Mouse (Mus musculus) heart, postnatal 0 days (tissue): ENCODE data around the gene Fam53a. TPM values are rescaled to one million over a fixed set of nuclear protein-coding genes. Genes with fewer than 3 reads are reported as not detected.

ENCODE experiments used
- ATAC-seq: fragments of 200-750 bp; cut with Nextera tagmentation; 2 replicates; pipeline ENCODE4 v1.8.0; 2017; ENCODE audit warnings: low read depth, moderate number of reproducible peaks, moderate library complexity; ENCODE audit not compliant: insufficient read depth
- DNase-seq: peaks from one replicate; pipeline ENCODE4 v3.0.0-alpha.2; 2016; ENCODE audit warnings: low spot score
- H3K27ac ChIP-seq: fragments of 300-500 bp; sonication (generic); 2 replicates; pipeline ENCODE4 v1.5.1; 2014; ENCODE audit warnings: low read depth, mild to moderate bottlenecking
- H3K27me3 ChIP-seq: fragments of 300-500 bp; sonication (generic); 2 replicates; pipeline ENCODE4 v1.6.1; 2014; ENCODE audit warnings: low read length, mixed read lengths; ENCODE audit not compliant: control insufficient read depth, insufficient read depth
- H3K36me3 ChIP-seq: fragments of 300-500 bp; sonication (generic); replicated peaks from 2 replicates; pipeline ENCODE4 v1.6.1; 2014; ENCODE audit warnings: low read length, mixed read lengths; ENCODE audit not compliant: control insufficient read depth, insufficient read depth
- H3K4me1 ChIP-seq: fragments of 300-500 bp; sonication (generic); 2 replicates; pipeline ENCODE4 v1.6.1; 2014; ENCODE audit warnings: antibody characterized with exemption; ENCODE audit not compliant: control insufficient read depth, insufficient read depth
- H3K4me2 ChIP-seq: fragments of 300-500 bp; sonication (generic); 2 replicates; pipeline ENCODE4 v1.6.1; 2014; ENCODE audit warnings: low read depth, mild to moderate bottlenecking, low read length, moderate library complexity
- H3K4me3 ChIP-seq: fragments of 300-500 bp; sonication (generic); 2 replicates; pipeline ENCODE4 v1.5.1; 2014; ENCODE audit warnings: low read depth, low read length
- H3K9ac ChIP-seq: fragments of 300-500 bp; sonication (generic); replicated peaks from 2 replicates; pipeline ENCODE4 v1.6.1; 2014; ENCODE audit warnings: low read depth, low read length, mixed read lengths
- H3K9me3 ChIP-seq: fragments of 300-500 bp; sonication (generic); replicated peaks from 2 replicates; pipeline ENCODE4 v1.6.1; 2016; ENCODE audit warnings: low read length; ENCODE audit not compliant: control insufficient read depth
- CTCF ChIP-seq: IDR thresholded peaks from 2 replicates; pipeline ENCODE4 v1.5.1; 2016; ENCODE audit warnings: antibody characterized with exemption, control low read depth, low read depth
- EP300 ChIP-seq: IDR thresholded peaks from 2 replicates; pipeline ENCODE4 v1.6.1; 2016; ENCODE audit warnings: antibody characterized with exemption, low read depth
- WGBS: fragments of 180-500 bp; shearing (Covaris S2); extraction: QIAGEN DNeasy Blood & Tissue Kit; methylation state at CpG from one replicate; pipeline ENCODE4 v1.1.7; 2014; 5-methylcytosine and 5-hydroxymethylcytosine counted together
- polyA plus RNA-seq: library from polyadenylated mRNA; unstranded; fragments of >200 nt; fragmentation: Nextera tagmentation; extraction: Ambion mirVana; gene quantifications from 2 replicates; pipeline ENCODE4 v1.2.1, GENCODE M21; 2015
- total RNA-seq: library from RNA; depleted of rRNA; stranded (reverse); fragments of >200 nt; gene quantifications from 2 replicates; pipeline ENCODE4 v1.2.3, GENCODE M21; 2014; ENCODE audit warnings: low replicate concordance; rRNA removed

Gene Fam53a
- 42.0 and 149 TPM in 2 replicates for total RNA-seq
- 41.0 and 55.2 TPM in 2 replicates for polyA plus RNA-seq

DNA sequence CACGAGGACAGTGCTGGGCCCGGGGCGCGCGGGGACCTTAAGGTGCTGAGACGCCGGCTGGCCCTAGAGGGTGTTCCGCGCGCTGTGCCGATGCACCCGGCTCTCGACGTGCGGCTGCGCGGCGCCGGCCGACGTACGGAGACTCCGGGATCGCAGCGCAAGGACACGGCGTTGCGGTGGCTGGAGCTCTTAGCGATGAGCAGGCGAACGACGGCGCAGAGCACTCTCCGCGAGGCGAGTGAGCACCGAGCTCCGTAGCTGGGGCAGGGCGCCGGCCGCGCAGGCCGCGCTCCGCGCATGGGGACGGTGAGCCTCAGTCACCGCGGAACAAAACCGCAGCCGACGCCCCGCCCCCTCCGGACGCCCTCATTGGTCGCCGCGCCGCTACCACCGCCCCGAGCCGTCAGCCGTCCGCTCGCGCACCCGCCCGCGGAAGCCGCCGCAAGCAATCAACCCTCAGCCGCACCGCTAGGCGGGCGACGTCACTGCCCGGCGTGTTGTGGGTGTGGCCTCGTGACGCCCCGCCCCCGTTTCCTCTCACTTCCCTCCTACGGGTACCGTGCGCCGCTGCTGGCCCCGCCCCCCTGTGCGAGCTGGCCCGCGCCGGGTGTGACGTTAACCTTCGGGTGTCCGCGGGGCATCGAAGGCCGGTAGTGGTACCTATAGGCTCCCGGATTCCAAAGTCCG, at the start of gene Fam53a, which contains the start of gene Gm9903:
TSS of gene Fam53a (minus strand) at position 335 of the 687 bp plus-strand sequence.
TSS of gene Gm9903 (plus strand) at position 625 of the 687 bp plus-strand sequence.
- peak; percentile 96 for ATAC-seq
- under 1% methylated on average over 91 of the region's 99 CpGs for WGBS
- peak within 1 kb of the TSS; percentile 90 for H3K4me2 ChIP-seq

DNA sequence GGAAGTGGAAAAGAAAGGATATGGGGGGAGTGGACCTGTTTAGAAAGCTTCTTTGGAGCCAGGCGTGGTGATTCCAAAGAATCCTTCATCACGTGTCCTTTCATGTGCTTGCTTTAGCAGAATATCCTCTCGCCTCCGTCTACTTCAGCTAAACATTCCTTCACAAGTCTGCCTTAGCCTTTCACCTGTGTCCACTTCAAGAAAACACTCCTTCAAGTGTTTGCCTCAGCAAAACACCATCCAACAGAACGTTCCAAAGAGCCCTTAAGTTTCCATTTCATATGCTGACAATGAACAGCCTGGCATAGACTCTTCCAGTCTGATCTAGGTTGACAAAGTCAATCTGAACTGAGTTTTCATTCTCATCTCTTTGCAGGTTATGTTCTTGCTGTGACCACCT, 48.8 kb upstream of the Fam53a start:
- Histone ChIP-seq H3K27me3 (no peaks in the 10 kb centered on the region), H3K4me2 (no peak overlapping the region), H3K9me3 (no peaks in the 10 kb centered on the region), H3K4me1 (peaks cover 5% of the 10 kb centered on the region; the same call in 1 of the 2 replicates), H3K9ac (no peak overlapping the region), H3K4me3 (no peak overlapping the region), H3K27ac (no peak overlapping the region), H3K36me3 (0 out of 2 replicates have a peak, but pooled peaks cover 3% of the 10 kb centered on the region)
- DNase-seq = no peak
- no peak for ATAC-seq
- TF ChIP-seq CTCF (no peak), EP300 (no peak)
- WGBS = 68% methylated on average over 5 of the region's 5 CpGs

More for the DNA sequence above, at the start of gene Fam53a, which contains the start of gene Gm9903:
- H3K9ac ChIP-seq = peak within 1 kb of the TSS; percentile 79
- DNase-seq = peak; percentile 94
- H3K9me3 ChIP-seq = no peaks in the 10 kb centered on the region
- H3K27me3 ChIP-seq = no peaks in the 10 kb centered on the region
- peak within 1 kb of the TSS; percentile 79 for H3K4me3 ChIP-seq
- no peaks in the 10 kb centered on the region for H3K36me3 ChIP-seq
- H3K4me1 ChIP-seq = peaks cover 8% of the 10 kb centered on the region
- peak within 1 kb of the TSS; percentile 94 for H3K27ac ChIP-seq
- TF ChIP-seq CTCF = no peak
- TF ChIP-seq EP300 = peak; percentile 45; the same call in 1 of the 2 replicates

DNA sequence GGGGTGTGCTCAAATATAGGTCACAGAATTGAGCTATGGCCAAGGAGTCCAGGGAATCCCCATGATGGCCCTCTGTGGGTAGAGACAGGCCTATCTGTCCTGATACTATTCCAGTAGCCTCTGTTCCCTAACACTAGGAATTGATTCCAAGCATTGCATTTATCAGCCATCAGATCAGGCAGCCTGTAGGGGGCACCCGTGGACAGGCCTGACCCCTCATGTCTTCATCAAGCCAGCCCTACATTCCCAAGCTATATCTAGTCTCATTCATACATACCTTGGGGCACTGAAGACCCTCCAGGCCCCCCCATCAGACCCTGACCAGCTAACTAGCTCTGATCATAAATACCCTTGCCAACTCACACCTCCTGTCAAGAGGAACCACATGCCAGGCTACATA, 46.5 kb upstream of the Fam53a start:
- Histone ChIP-seq H3K9me3 (no peaks in the 10 kb centered on the region), H3K27me3 (no peaks in the 10 kb centered on the region), H3K4me3 (no peak overlapping the region), H3K4me2 (no peak overlapping the region), H3K27ac (no peak overlapping the region), H3K9ac (no peak overlapping the region), H3K36me3 (peaks cover 23% of the 10 kb centered on the region), H3K4me1 (peaks cover 5% of the 10 kb centered on the region; the same call in 1 of the 2 replicates)
- no peak for TF ChIP-seq EP300
- peak; percentile 55 for TF ChIP-seq CTCF
- DNase-seq = no peak
- ATAC-seq = no peak
- 3% methylated on average over 1 of the region's 1 CpGs for WGBS

DNA sequence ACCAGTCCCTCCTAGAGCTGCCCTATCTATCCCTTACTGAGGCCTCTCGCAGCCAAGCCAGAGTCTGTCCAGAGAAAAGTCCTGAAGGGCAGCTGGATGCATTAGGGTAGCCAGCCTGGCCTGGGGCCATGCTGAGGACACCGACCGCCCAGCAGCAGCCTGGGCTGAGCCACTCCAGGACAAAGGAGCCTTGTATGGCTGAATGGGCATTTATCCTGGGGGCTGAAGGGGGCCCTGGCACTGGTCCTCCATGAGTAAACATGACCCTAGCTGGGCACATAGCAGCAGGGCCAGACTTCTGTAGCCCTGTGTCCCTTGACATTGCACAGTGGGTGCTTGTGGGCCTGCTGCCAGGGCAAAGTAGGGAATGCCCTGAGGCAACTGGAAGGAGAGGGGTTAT, 45.0 kb upstream of the Fam53a start:
- Histone ChIP-seq H3K27me3 (no peaks in the 10 kb centered on the region), H3K4me2 (no peak overlapping the region), H3K4me1 (peaks cover 5% of the 10 kb centered on the region; the same call in 1 of the 2 replicates), H3K9me3 (no peaks in the 10 kb centered on the region), H3K4me3 (no peak overlapping the region), H3K9ac (no peak overlapping the region), H3K27ac (no peak overlapping the region), H3K36me3 (peaks cover 38% of the 10 kb centered on the region)
- ATAC-seq (peak; percentile 51; the same call in 1 of the 2 replicates), DNase-seq (peak; percentile 15)
- 36% methylated on average over 3 of the region's 3 CpGs for WGBS
- TF ChIP-seq CTCF = no peak
- TF ChIP-seq EP300 = no peak

DNA sequence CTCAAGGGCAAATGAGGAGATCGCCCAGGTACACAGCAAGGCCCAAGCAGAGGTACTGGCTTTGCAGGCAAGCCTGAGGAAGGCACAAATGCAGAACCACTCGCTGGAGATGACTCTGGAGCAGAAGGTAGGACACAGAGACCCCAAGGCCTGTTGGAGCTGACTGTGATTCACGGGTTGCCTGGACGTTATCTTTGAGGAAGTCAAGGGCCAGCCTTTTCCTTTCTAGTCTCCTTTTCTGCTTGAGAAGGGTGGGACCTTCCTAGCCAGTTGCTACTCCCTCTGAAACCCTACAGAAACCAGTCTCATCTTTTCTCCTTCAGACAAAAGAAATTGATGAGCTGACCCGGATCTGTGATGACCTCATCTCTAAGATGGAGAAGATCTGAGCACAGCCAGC, 42.2 kb upstream of the Fam53a start:
- Histone ChIP-seq H3K27me3 (no peaks in the 10 kb centered on the region), H3K4me2 (no peak overlapping the region), H3K9ac (no peak overlapping the region), H3K36me3 (peaks cover 66% of the 10 kb centered on the region), H3K4me3 (no peak overlapping the region), H3K9me3 (no peaks in the 10 kb centered on the region), H3K4me1 (peaks cover 5% of the 10 kb centered on the region; the same call in 1 of the 2 replicates), H3K27ac (no peak overlapping the region)
- DNase-seq (no peak), ATAC-seq (no peak)
- WGBS = 58% methylated on average over 5 of the region's 5 CpGs
- TF ChIP-seq EP300 = no peak
- no peak for TF ChIP-seq CTCF
